Mouse (Mus musculus) olfactory bulb, adult 2 months (tissue): Measurements from ENCODE around the gene Pdxdc1.

Source experiments
- CTCF ChIP-seq: fragments of 200-500 bp; IDR thresholded peaks from 2 replicates; pipeline ENCODE4 v1.5.1; 2012; ENCODE audit warnings: low read depth, mild to moderate bottlenecking, low read length, moderate library complexity; ENCODE audit not compliant: insufficient read depth
- POLR2A ChIP-seq: fragments of 200-500 bp; IDR thresholded peaks from 2 replicates; pipeline ENCODE4 v1.6.1; 2012; ENCODE audit warnings: mild to moderate bottlenecking, low read depth, low read length, moderate library complexity; ENCODE audit not compliant: insufficient read depth

DNA sequence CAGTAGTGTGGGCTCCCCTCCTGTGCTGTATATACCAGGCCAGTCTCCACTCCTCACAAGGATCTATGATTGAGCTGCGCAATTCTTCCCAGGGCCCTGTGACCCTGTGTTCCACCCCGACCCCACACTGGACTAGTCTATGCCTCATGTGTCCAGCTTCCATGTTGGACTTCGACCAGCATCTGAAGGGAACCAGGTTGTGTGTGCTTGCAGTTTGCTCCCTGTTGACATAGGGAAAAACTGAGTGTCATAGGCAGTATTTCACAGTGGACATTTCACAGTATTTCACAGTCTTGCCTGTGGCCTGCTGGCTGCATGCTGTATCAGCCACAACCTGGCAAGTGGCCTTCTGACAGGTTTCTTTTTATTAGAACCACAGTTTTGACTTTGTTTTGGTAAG, 89.7 kb downstream of the Pdxdc1 start:
- TF ChIP-seq CTCF (no peak), POLR2A (no peak)
